Mouse (Mus musculus) bone marrow, adult 2 months (tissue): ENCODE data around the gene Arl6ip5.

Experiments
- CTCF ChIP-seq: fragments of 200-500 bp; IDR thresholded peaks from 2 replicates; pipeline ENCODE4 v1.5.1; 2011; ENCODE audit warnings: low read length, control low read depth; ENCODE audit not compliant: control insufficient read depth, insufficient read depth
- POLR2A ChIP-seq: fragments of 200-500 bp; IDR thresholded peaks from 2 replicates; pipeline ENCODE4 v1.6.1; 2011; ENCODE audit warnings: low read depth, mild to moderate bottlenecking, control low read depth, low read length, borderline replicate concordance; ENCODE audit not compliant: control insufficient read depth

DNA sequence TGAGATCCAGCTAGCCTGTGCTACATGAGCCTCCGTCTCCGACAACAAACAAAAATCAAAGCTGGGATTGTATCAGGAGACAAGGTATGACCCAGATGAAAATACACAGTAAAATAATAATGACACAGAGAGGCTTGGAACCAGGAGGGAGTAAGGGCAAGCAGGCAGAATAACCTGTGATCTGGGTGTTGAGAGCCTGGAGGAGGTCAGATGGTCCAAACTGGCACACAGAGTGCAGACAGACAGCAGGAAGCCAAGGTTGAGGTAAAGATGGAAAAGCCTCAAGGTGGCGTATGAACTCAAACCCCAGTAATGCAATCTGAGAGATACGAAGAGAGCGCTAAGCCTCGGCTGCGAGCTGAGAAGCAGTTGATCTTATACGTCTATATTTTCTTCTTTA is 14.0 kb downstream of the Arl6ip5 start:
- TF ChIP-seq CTCF (no peak), POLR2A (no peak)
